Mouse (Mus musculus) kidney, adult 2 months (tissue): Measurements from ENCODE around the gene Pradc1. TPM values are rescaled to one million over a fixed set of nuclear protein-coding genes. Genes with fewer than 3 reads are reported as not detected.

Source experiments
- DNase-seq: peaks from one replicate; pipeline ENCODE4 v3.0.0; 2021
- H3K27ac ChIP-seq: fragments of 200-500 bp; 2 replicates; pipeline ENCODE4 v1.5.1; 2012; ENCODE audit warnings: low read depth, low read length, control low read depth, inconsistent platforms; ENCODE audit not compliant: insufficient read depth
- H3K27me3 ChIP-seq: fragments of 200-500 bp; replicated peaks from 2 replicates; pipeline ENCODE4 v1.6.1; 2012; ENCODE audit warnings: mild to moderate bottlenecking, moderate library complexity, low read length, inconsistent platforms; ENCODE audit not compliant: control insufficient read depth, insufficient read depth
- H3K36me3 ChIP-seq: fragments of 200-500 bp; 2 replicates; pipeline ENCODE4 v1.6.1; 2012; ENCODE audit warnings: mild to moderate bottlenecking, moderate library complexity, low read length, inconsistent platforms; ENCODE audit not compliant: control insufficient read depth, insufficient read depth
- H3K4me1 ChIP-seq: fragments of 200-500 bp; 2 replicates; pipeline ENCODE4 v1.6.1; 2011; ENCODE audit warnings: low read length; ENCODE audit not compliant: control insufficient read depth, insufficient read depth
- H3K4me3 ChIP-seq: fragments of 200-500 bp; 2 replicates; pipeline ENCODE4 v1.5.1; 2011; ENCODE audit warnings: mild to moderate bottlenecking, low read depth, low read length, control low read depth; ENCODE audit not compliant: insufficient read depth
- CTCF ChIP-seq: fragments of 200-500 bp; conservative IDR thresholded peaks from 2 replicates; pipeline ENCODE4 v1.5.1; 2011; ENCODE audit warnings: low read depth, mild to moderate bottlenecking, control low read depth, low read length, moderate library complexity, mixed read lengths; ENCODE audit not compliant: insufficient read depth, insufficient read length
- POLR2A ChIP-seq: fragments of 200-500 bp; IDR thresholded peaks from one replicate; pipeline ENCODE4 v1.6.1; 2011; ENCODE audit warnings: low read depth, low read length, control low read depth
- WGBS: fragments of 180-500 bp; shearing (Covaris S2); methylation state at CpG from one replicate; pipeline ENCODE4 v1.1.7; 2018; 5-methylcytosine and 5-hydroxymethylcytosine counted together
- polyA plus RNA-seq: library from polyadenylated mRNA; depleted of rRNA; stranded (reverse); fragments of >200 nt; gene quantifications from 2 replicates; pipeline ENCODE4 v1.2.3, GENCODE M21; 2012

The Pradc1 gene
- polyA plus RNA-seq, 1 experiment = 27.7 TPM

GRCm38 (mm10) chr6:85475581-85475980, 23.8 kb upstream of the Pradc1 start:
- no peaks in the 10 kb centered on the region for H3K4me1 ChIP-seq
- DNase-seq = no peak
- WGBS = 93% methylated on average over 3 of the region's 3 CpGs
- no peak overlapping the region for H3K27ac ChIP-seq
- H3K27me3 ChIP-seq = no peaks in the 10 kb centered on the region
- H3K4me3 ChIP-seq = no peak overlapping the region
- H3K36me3 ChIP-seq = no peaks in the 10 kb centered on the region
- TF ChIP-seq CTCF (no peak), POLR2A (no peak)

- no peak for DNase-seq
- H3K27ac ChIP-seq = no peak overlapping the region
- no peaks in the 10 kb centered on the region for H3K27me3 ChIP-seq
- no peaks in the 10 kb centered on the region for H3K36me3 ChIP-seq
- H3K4me1 ChIP-seq = no peaks in the 10 kb centered on the region
- H3K4me3 ChIP-seq = no peak overlapping the region
- 70% methylated on average over 5 of the region's 5 CpGs for WGBS
- TF ChIP-seq POLR2A (no peak), CTCF (no peak)
Observed at GRCm38 (mm10) chr6:85472542-85472941, 20.8 kb upstream of the Pradc1 start.

DNA sequence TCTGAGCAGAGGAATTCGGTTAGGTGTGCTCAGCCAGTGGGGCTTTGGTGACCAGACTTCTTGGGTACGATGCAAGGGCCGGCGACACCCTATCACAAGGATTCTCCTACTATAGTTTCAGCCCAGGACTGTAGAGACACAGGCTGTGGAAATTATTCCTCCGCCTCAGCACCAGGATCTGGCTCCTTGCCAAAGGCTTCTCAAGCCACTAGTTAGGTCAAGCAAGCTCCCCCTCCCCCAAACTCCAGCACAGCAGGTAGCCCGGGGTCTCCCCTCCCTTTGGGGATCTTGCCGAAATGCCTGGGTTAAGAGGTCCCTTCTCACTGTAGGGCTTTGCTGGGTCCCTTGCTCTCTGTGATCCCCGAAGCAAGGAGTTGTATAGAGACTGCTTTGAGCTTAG, 20.2 kb upstream of the Pradc1 start:
- no peaks in the 10 kb centered on the region for H3K27me3 ChIP-seq
- no peaks in the 10 kb centered on the region; the same call in 1 of the 2 replicates for H3K36me3 ChIP-seq
- no peak overlapping the region for H3K4me3 ChIP-seq
- DNase-seq = no peak
- no peak overlapping the region for H3K27ac ChIP-seq
- 61% methylated on average over 8 of the region's 8 CpGs for WGBS
- TF ChIP-seq CTCF (no peak), POLR2A (no peak)
- no peaks in the 10 kb centered on the region for H3K4me1 ChIP-seq

DNA sequence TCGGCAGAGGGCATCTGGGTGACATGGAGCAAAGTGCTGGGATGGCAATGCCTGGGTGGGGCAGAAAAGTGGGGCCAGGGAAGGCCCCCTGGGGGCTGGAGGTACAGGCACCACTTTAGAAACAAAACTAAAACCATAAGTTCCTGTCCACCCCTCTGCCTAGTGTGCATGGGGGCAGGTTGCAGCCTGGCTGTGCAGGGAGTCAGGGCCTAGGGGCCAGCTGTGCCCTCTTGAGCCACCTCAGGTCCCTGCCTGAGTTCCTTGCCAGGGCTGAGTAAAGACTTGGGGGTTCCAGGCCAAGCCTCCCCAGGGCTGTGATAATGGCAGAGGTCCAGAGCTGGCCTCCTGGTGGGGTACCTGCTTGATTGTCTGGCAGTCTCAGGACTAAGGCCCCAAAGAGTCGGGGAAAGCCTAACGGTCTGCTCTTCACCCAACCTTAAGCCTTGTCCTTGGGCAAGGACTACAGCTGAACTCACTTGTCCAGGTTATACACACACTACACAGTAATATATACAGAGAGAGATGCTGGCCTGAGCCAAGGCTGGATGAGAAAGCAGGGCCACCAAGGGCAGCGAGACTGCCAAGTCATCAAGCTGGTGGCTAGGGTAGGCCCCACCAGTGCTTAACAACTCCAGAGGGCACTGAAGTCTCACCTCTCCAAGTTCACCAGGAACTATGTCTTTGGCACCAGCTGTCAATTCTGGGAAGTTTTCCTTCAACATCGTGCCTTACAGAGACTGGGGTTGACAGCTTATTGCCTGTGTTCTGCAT, 18.1 kb upstream of the Pradc1 start:
- Histone ChIP-seq H3K27ac (no peak overlapping the region), H3K4me1 (no peaks in the 10 kb centered on the region), H3K4me3 (no peak overlapping the region), H3K27me3 (no peaks in the 10 kb centered on the region), H3K36me3 (peaks cover 6% of the 10 kb centered on the region)
- no peak for DNase-seq
- WGBS = 73% methylated on average over 5 of the region's 5 CpGs
- TF ChIP-seq POLR2A = no peak
- TF ChIP-seq CTCF = no peak

- no peak overlapping the region for H3K4me3 ChIP-seq
- H3K27ac ChIP-seq = no peak overlapping the region
- H3K36me3 ChIP-seq = peaks cover 17% of the 10 kb centered on the region
- no peaks in the 10 kb centered on the region for H3K27me3 ChIP-seq
- H3K4me1 ChIP-seq = no peaks in the 10 kb centered on the region
- no peak for DNase-seq
- TF ChIP-seq POLR2A (no peak), CTCF (no peak)
Observed at GRCm38 (mm10) chr6:85465381-85465780, 13.6 kb upstream of the Pradc1 start.

- DNase-seq = no peak
- Histone ChIP-seq H3K27me3 (no peaks in the 10 kb centered on the region), H3K4me1 (peaks cover 7% of the 10 kb centered on the region), H3K27ac (no peak overlapping the region), H3K36me3 (peaks cover 9% of the 10 kb centered on the region), H3K4me3 (no peak overlapping the region)
- WGBS = 85% methylated on average over 2 of the region's 2 CpGs
- TF ChIP-seq CTCF = no peak
- no peak for TF ChIP-seq POLR2A
Observed at GRCm38 (mm10) chr6:85459621-85460020, 7.9 kb upstream of the Pradc1 start.

GRCm38 (mm10) chr6:85452816-85453215, 1.0 kb upstream of the Pradc1 start:
- no peak for TF ChIP-seq POLR2A
- no peak for TF ChIP-seq CTCF
- Histone ChIP-seq H3K4me3 (peak overlapping the region; percentile 92), H3K4me1 (peaks cover 10% of the 10 kb centered on the region), H3K27me3 (no peaks in the 10 kb centered on the region), H3K36me3 (no peaks in the 10 kb centered on the region), H3K27ac (no peak overlapping the region)
- 3% methylated on average over 7 of the region's 7 CpGs for WGBS
- DNase-seq = no peak
